ENCODE assay signal across 13 mouse cellular contexts in genomic region chr7:128581864-128582484, GRCm38 (mm10). TPM values are rescaled to one million over a fixed set of nuclear protein-coding genes. Genes with fewer than 3 reads are reported as not detected.
DNase-seq lines count a peak whose midpoint lies in the region; ATAC-seq lines count a peak whose summit lies in the region.
"Had no signal": no experiment of that assay in that cellular context is flagged by ENCODE, and none has a peak within 500 bp of the region (broad histone marks: within the 10 kb centered on the region; RNA-seq: fewer than 3 reads in every experiment).

No protein-coding gene starts in this region.

- peaks cover 6% of the 10 kb centered on the region; the same call in 1 of the 2 replicates for H3K4me1 ChIP-seq in embryonic facial prominence, embryonic 14.5 days (ENCODE audit: control insufficient read depth, insufficient read depth, low read length)
- peaks cover 23% of the 10 kb centered on the region for H3K4me1 ChIP-seq in embryonic facial prominence, embryonic 10.5 days
- H3K4me1 ChIP-seq in lung, embryonic 16.5 days (replicated peaks; ENCODE audit: control insufficient read depth, insufficient read depth, low read length), result peaks cover 6% of the 10 kb centered on the region; the same call in 1 of the 2 replicates
- H3K4me1 ChIP-seq in midbrain, embryonic 14.5 days (ENCODE audit: control insufficient read depth, insufficient read depth, low read length), result no peaks in the 10 kb centered on the region

- no peak overlapping the region for H3K4me2 ChIP-seq in embryonic facial prominence, embryonic 14.5 days (ENCODE audit: low read depth, low read length)
- no peak overlapping the region for H3K4me2 ChIP-seq in lung, embryonic 16.5 days (ENCODE audit: low read depth, low read length)
- no peak overlapping the region for H3K4me2 ChIP-seq in midbrain, embryonic 14.5 days (ENCODE audit: low read length)
- H3K4me2 ChIP-seq: embryonic facial prominence, embryonic 13.5 days; hindbrain, embryonic 14.5 days; neural tube, embryonic 12.5 days had no signal

- ATAC-seq in embryonic facial prominence, embryonic 14.5 days (ENCODE audit: low read depth), result no peak
- ATAC-seq in lung, embryonic 16.5 days (ENCODE audit: low read depth), result peak; percentile 54; the same call in 1 of the 2 replicates
- ATAC-seq in common myeloid progenitor, adult 5-6 weeks (replicated peaks; ENCODE audit: low read depth, poor library complexity, severe bottlenecking), result peak; percentile 34; the same call in 1 of the 2 replicates
- no peak for ATAC-seq in midbrain, embryonic 14.5 days (ENCODE audit: low FRiP score, low TSS enrichment)

- 73% methylated on average over 15 of the region's 15 CpGs for WGBS in embryonic facial prominence, embryonic 14.5 days
- 87% methylated on average over 15 of the region's 15 CpGs for WGBS in embryonic facial prominence, embryonic 10.5 days
- 60% methylated on average over 15 of the region's 15 CpGs for WGBS in lung, embryonic 16.5 days
- WGBS in midbrain, embryonic 14.5 days, result 76% methylated on average over 15 of the region's 15 CpGs

- H3K9ac ChIP-seq in embryonic facial prominence, embryonic 14.5 days (ENCODE audit: low read depth, low read length), result no peak overlapping the region
- no peak overlapping the region for H3K9ac ChIP-seq in lung, embryonic 16.5 days (ENCODE audit: low read length)
- H3K9ac ChIP-seq in midbrain, embryonic 14.5 days (replicated peaks; ENCODE audit: low read length), result no peak overlapping the region
- H3K9ac ChIP-seq: embryonic facial prominence, embryonic 13.5 days; hindbrain, embryonic 14.5 days; neural tube, embryonic 12.5 days had no signal

- no peak overlapping the region for H3K4me3 ChIP-seq in embryonic facial prominence, embryonic 14.5 days (ENCODE audit: low read depth, low read length)
- H3K4me3 ChIP-seq in embryonic facial prominence, embryonic 10.5 days, result no peak overlapping the region
- no peak overlapping the region for H3K4me3 ChIP-seq in lung, embryonic 16.5 days (ENCODE audit: low read length)
- H3K4me3 ChIP-seq in midbrain, embryonic 14.5 days (replicated peaks; ENCODE audit: low read depth, low read length), result no peak overlapping the region
- H3K4me3 ChIP-seq: embryonic facial prominence, embryonic 13.5 days; neural tube, embryonic 12.5 days had no signal

- 0 out of 2 replicates have a peak, but pooled peaks cover 3% of the 10 kb centered on the region for H3K9me3 ChIP-seq in embryonic facial prominence, embryonic 14.5 days (ENCODE audit: control insufficient read depth, low read length)
- H3K9me3 ChIP-seq in embryonic facial prominence, embryonic 10.5 days, result no peaks in the 10 kb centered on the region
- H3K9me3 ChIP-seq in lung, embryonic 16.5 days (ENCODE audit: control insufficient read depth, low read length), result no peaks in the 10 kb centered on the region
- no peaks in the 10 kb centered on the region for H3K9me3 ChIP-seq in midbrain, embryonic 14.5 days (ENCODE audit: control insufficient read depth, low read length)
- H3K9me3 ChIP-seq: embryonic facial prominence, embryonic 13.5 days; neural tube, embryonic 12.5 days had no signal

- DNase-seq in embryonic facial prominence, embryonic 14.5 days (ENCODE audit: low spot score), result peak; percentile 64
- DNase-seq in embryonic facial prominence, embryonic 10.5 days (ENCODE audit: low spot score), result no peak
- no peak for DNase-seq in lung, adult 18-20 months
- peak; percentile 73 for DNase-seq in midbrain, embryonic 14.5 days
- no peak for DNase-seq in gastrocnemius, postnatal 4 days (ENCODE audit: low spot score in 2 of 2)
- no peak for DNase-seq in left cerebral cortex, postnatal 4 days
- DNase-seq: B cell, adult 2 months; liver had no signal

- H3K36me3 ChIP-seq in embryonic facial prominence, embryonic 14.5 days (ENCODE audit: control insufficient read depth, insufficient read depth, low read length), result no peaks in the 10 kb centered on the region
- H3K36me3 ChIP-seq in embryonic facial prominence, embryonic 10.5 days (replicated peaks), result no peaks in the 10 kb centered on the region
- H3K36me3 ChIP-seq in lung, embryonic 16.5 days (ENCODE audit: control insufficient read depth, insufficient read depth, low read length), result no peaks in the 10 kb centered on the region
- H3K36me3 ChIP-seq in midbrain, embryonic 14.5 days (ENCODE audit: control insufficient read depth, insufficient read depth, low read length), result no peaks in the 10 kb centered on the region
- H3K36me3 ChIP-seq: embryonic facial prominence, embryonic 13.5 days; neural tube, embryonic 12.5 days had no signal

- intact Hi-C loops in left cerebral cortex, postnatal 4 days (cut with DNase I), result no loop called here

- H3K27me3 ChIP-seq in embryonic facial prominence, embryonic 14.5 days (replicated peaks; ENCODE audit: control insufficient read depth, insufficient read depth, low read length), result no peaks in the 10 kb centered on the region
- H3K27me3 ChIP-seq in embryonic facial prominence, embryonic 10.5 days (replicated peaks; ENCODE audit: low read depth, poor library complexity, severe bottlenecking), result no peaks in the 10 kb centered on the region
- no peaks in the 10 kb centered on the region for H3K27me3 ChIP-seq in lung, embryonic 16.5 days (ENCODE audit: control insufficient read depth, insufficient read depth, low read depth, low read length)
- H3K27me3 ChIP-seq in midbrain, embryonic 14.5 days (ENCODE audit: control insufficient read depth, insufficient read depth, low read length), result no peaks in the 10 kb centered on the region
- H3K27me3 ChIP-seq: embryonic facial prominence, embryonic 13.5 days; neural tube, embryonic 12.5 days had no signal

- no peak overlapping the region for H3K27ac ChIP-seq in embryonic facial prominence, embryonic 14.5 days (replicated peaks; ENCODE audit: low read depth, low read length)
- H3K27ac ChIP-seq in embryonic facial prominence, embryonic 10.5 days (replicated peaks), result no peak overlapping the region
- no peak overlapping the region; the same call in 1 of the 2 replicates for H3K27ac ChIP-seq in lung, embryonic 16.5 days (ENCODE audit: low read length)
- peak overlapping the region; percentile 60 for H3K27ac ChIP-seq in midbrain, embryonic 14.5 days (replicated peaks; ENCODE audit: low read depth, low read length)
- H3K27ac ChIP-seq: embryonic facial prominence, embryonic 13.5 days; hindbrain, embryonic 14.5 days; neural tube, embryonic 12.5 days had no signal

RNA-seq across cellular contexts. Expression of gene Inpp5f, which starts 29.2 kb away (rescaled TPM):
- polyA plus RNA-seq in embryonic facial prominence, embryonic 14.5 days (2014; fragmentation: Nextera tagmentation; extraction: Ambion mirVana), result 20.1 and 24.1 TPM in 2 replicates
- 32.2 and 32.9 TPM in 2 replicates for polyA plus RNA-seq in embryonic facial prominence, embryonic 10.5 days (2016; fragmentation: Nextera tagmentation; extraction: Ambion mirVana)
- polyA plus RNA-seq in lung, embryonic 16.5 days (2015; fragmentation: Nextera tagmentation; extraction: Ambion mirVana), result 16.2 and 17.3 TPM in 2 replicates
- total RNA-seq in common myeloid progenitor, adult 5-6 weeks (2017), result 10.2 and 11.9 TPM in 2 replicates
- 404 and 444 TPM in 2 replicates for polyA plus RNA-seq in midbrain, embryonic 14.5 days (2014; fragmentation: Nextera tagmentation; extraction: Ambion mirVana)
- 1 to 10 TPM; 9.1 to 9.2 TPM for total RNA-seq in gastrocnemius, postnatal 4 days (2021)
- 100 to 1,000 TPM; 275 to 323 TPM for total RNA-seq in left cerebral cortex, postnatal 4 days (2021)

RNA-seq across cellular contexts. Expression of gene Bag3, which starts 58.6 kb away (rescaled TPM):
- polyA plus RNA-seq in embryonic facial prominence, embryonic 14.5 days (2014; fragmentation: Nextera tagmentation; extraction: Ambion mirVana), result 21.7 and 23.6 TPM in 2 replicates
- 11.2 and 11.5 TPM in 2 replicates for polyA plus RNA-seq in embryonic facial prominence, embryonic 10.5 days (2016; fragmentation: Nextera tagmentation; extraction: Ambion mirVana)
- 24.0 and 26.3 TPM in 2 replicates for polyA plus RNA-seq in lung, embryonic 16.5 days (2015; fragmentation: Nextera tagmentation; extraction: Ambion mirVana)
- total RNA-seq in common myeloid progenitor, adult 5-6 weeks (2017), result 4.6 and 4.9 TPM in 2 replicates
- 1.2 and 1.7 TPM in 2 replicates for polyA plus RNA-seq in midbrain, embryonic 14.5 days (2014; fragmentation: Nextera tagmentation; extraction: Ambion mirVana)
- total RNA-seq in gastrocnemius, postnatal 4 days (2021), result 100 to 1,000 TPM in 1 of 2 experiments, 10 to 100 TPM in 1; 84.2 to 100 TPM
- 1 to 10 TPM; 3.8 to 4.4 TPM for total RNA-seq in left cerebral cortex, postnatal 4 days (2021)

Comparison
In these comparisons a context has a peak if more than half of its experiments do, and no peak if none do; other contexts are left out.
1. DNase-seq: peak in embryonic facial prominence, embryonic 14.5 days (single experiment) and midbrain, embryonic 14.5 days (single experiment); none in embryonic facial prominence, embryonic 10.5 days (single experiment), lung, adult 18-20 months (0 of 2), gastrocnemius, postnatal 4 days (0 of 2) and left cerebral cortex, postnatal 4 days (single experiment).
2. ATAC-seq: peak in lung, embryonic 16.5 days (single experiment) and common myeloid progenitor, adult 5-6 weeks (single experiment); none in embryonic facial prominence, embryonic 14.5 days (single experiment) and midbrain, embryonic 14.5 days (single experiment).
3. RNA of gene Inpp5f, which starts 29.2 kb away (polyA plus RNA-seq): 404 to 444 TPM in midbrain, embryonic 14.5 days; 32.2 to 32.9 TPM in embryonic facial prominence, embryonic 10.5 days, 20.1 to 24.1 TPM in embryonic facial prominence, embryonic 14.5 days and 16.2 to 17.3 TPM in lung, embryonic 16.5 days; every median in the first group is over 10 times any median in the second.